Mouse (Mus musculus) heart, postnatal 0 days (tissue): ENCODE data around the gene Glb1l3.

ENCODE experiments used
- CTCF ChIP-seq: IDR thresholded peaks from 2 replicates; pipeline ENCODE4 v1.5.1; 2016; ENCODE audit warnings: antibody characterized with exemption, control low read depth, low read depth
- EP300 ChIP-seq: IDR thresholded peaks from 2 replicates; pipeline ENCODE4 v1.6.1; 2016; ENCODE audit warnings: antibody characterized with exemption, low read depth

DNA sequence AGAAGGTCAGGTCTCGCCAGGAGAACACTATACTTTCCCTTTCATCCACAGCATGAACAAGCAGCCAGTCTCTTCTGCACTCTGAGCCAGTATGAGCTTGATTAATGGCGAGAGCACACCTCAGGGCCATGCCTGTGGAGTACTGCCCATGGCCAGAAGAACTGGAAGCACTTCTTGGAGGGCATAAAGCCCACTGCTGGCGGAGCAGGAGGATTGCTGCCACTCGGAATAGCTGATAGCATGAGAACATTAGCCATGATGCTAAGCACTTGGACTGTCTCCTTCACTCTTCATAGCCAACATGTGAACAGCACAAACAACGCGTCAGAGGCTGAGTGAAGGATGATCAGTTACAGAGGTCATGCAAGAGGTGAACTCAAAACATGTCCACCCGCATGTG, 82.3 kb downstream of the Glb1l3 start:
- TF ChIP-seq EP300, result no peak
- TF ChIP-seq CTCF, result no peak
